Mouse (Mus musculus) heart, adult 2 months (tissue): ENCODE results near the gene Agpat4.

Experiments used
- CTCF ChIP-seq: fragments of 200-600 bp; IDR thresholded peaks from 2 replicates; pipeline ENCODE4 v1.8.1; 2022; ENCODE audit warnings: antibody characterized with exemption, mild to moderate bottlenecking, moderate library complexity
- POLR2A ChIP-seq: fragments of 200-500 bp; IDR thresholded peaks from 2 replicates; pipeline ENCODE4 v1.6.1; 2011; ENCODE audit warnings: mild to moderate bottlenecking, low read depth, low read length, control low read depth; ENCODE audit not compliant: insufficient read depth

DNA sequence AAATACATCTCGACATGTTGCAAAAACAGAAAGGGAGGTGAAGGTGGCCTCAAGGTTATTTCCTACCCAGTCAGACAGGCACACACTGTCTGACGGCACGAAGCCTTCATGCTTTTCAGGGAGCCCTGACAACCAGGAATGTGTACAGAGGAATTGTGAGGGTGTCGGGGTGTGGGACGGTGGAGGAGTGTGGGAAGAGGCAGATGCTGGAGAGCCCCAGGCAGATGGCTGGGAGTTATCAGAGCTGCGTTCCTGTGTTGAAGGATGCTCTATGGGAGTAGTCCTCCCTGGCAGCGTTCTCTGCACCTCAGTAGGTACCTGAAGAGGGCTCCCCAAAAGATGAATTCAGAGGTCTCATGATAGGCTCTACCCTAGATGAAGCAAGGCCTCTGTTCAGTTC, 45.4 kb downstream of the Agpat4 start:
- no peak for TF ChIP-seq CTCF
- no peak for TF ChIP-seq POLR2A
